Mouse (Mus musculus): Measurements from ENCODE around the gene Ephb6. TPM values are rescaled to one million over a fixed set of nuclear protein-coding genes. Genes with fewer than 3 reads are reported as not detected.
A peak's percentile ranks its signal among the peaks of the same experiment; 100 is the strongest.

Ephb6 gene
- polyA plus RNA-seq, 1 experiment from 2014 or later: 6.2 TPM

DNA sequence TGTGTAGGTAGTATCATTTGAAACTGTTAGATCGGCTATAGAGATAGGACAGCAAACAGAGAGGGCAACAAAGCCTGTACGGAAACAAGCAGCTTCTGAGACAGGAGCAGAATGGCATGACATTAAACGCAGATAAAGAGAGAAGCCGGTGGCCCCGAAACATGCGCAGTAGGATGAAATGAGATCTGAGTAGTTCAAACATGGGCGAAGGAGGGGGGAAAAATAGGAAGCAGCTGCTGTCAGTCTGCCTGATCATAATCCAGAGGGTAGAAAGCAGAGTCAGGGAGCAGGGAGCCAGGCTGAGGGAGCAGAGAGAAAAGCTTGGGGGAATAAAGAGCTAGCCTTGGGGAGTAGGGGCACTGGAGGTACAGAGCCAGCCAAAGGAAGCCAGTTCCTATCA is 24.0 kb upstream of the Ephb6 start:
- no peaks in the 10 kb centered on the region for H3K27me3 ChIP-seq (ENCODE audit: insufficient read depth, poor library complexity, severe bottlenecking)
- H3K27ac ChIP-seq: no peak overlapping the region
- no peaks in the 10 kb centered on the region for H3K4me1 ChIP-seq
- H3K36me3 ChIP-seq: no peaks in the 10 kb centered on the region
- H3K9me3 ChIP-seq: no peaks in the 10 kb centered on the region
- no peak overlapping the region for H3K4me3 ChIP-seq
- WGBS: 77% methylated on average over 7 of the region's 7 CpGs
- DNase-seq (ENCODE audit: low spot score): no peak

GRCm38 (mm10) chr6:41582189-41582588 is 23.1 kb upstream of the Ephb6 start:
- no peaks in the 10 kb centered on the region for H3K27me3 ChIP-seq (ENCODE audit: insufficient read depth, poor library complexity, severe bottlenecking)
- no peak for DNase-seq (ENCODE audit: low spot score)
- H3K36me3 ChIP-seq: no peaks in the 10 kb centered on the region
- no peaks in the 10 kb centered on the region for H3K4me1 ChIP-seq
- no peaks in the 10 kb centered on the region for H3K9me3 ChIP-seq
- 80% methylated on average over 1 of the region's 1 CpGs for WGBS
- no peak overlapping the region for H3K4me3 ChIP-seq
- H3K27ac ChIP-seq: no peak overlapping the region

DNA sequence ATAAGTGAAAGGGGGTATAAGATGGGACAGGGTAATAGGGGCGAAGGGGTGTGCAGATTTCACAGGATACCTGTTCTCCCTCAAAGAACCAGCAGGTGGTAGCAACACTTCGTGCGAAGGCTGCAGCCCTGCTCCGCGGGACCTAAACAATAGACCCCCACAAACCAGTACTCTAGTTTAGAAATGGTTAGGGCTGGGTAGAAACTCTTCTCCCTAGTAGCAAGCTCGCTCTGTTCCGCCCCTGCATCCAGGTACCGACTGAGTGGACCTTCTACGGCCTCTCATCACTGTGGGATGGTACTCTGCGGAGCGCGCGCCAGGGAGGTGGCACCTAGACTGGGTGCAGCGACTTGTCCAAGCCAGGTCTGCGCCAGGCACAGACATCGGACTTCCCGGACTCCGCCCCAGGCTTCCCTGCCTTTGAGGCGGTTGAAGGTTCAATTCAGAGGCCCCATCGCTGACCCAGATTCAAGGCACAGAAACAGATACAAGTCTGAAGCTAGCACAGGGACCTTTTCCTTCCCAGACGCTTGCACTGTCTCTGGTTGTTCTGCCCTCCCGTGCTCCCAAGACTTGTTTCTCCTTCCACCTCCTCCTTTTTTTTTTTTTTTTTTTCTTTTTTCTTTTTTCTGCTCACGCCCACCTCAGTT is 756 bp upstream of the Ephb6 start:
- Histone ChIP-seq H3K36me3 (no peaks in the 10 kb centered on the region), H3K4me1 (peaks cover 9% of the 10 kb centered on the region; the same call in 1 of the 2 replicates), H3K4me3 (peak overlapping the region; percentile 75), H3K27me3 (ENCODE audit: insufficient read depth, poor library complexity, severe bottlenecking) (peaks cover 24% of the 10 kb centered on the region), H3K9me3 (no peaks in the 10 kb centered on the region), H3K27ac (peak overlapping the region; percentile 93)
- DNase-seq (ENCODE audit: low spot score): no peak
- 1% methylated on average over 23 of the region's 23 CpGs for WGBS

DNA sequence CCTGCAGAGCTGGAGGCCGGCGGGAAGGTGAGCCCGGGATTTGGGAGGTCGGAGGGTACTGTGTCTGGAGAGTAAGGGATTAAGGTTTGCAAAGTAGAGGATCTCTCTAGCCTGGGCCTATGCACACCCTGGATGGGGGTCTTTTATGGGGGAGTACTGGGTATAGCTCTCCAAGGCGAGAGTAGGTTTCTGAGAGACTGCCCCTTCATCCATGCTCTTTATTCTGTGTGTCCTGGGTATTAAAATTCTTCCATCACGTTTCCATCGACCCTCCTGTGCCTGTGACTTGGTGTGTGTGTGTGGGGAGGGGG is 467 bp downstream of the Ephb6 start:
- DNase-seq (ENCODE audit: low spot score): no peak
- peak overlapping the region; percentile 93 for H3K27ac ChIP-seq
- 0% methylated on average over 7 of the region's 7 CpGs for WGBS

DNA sequence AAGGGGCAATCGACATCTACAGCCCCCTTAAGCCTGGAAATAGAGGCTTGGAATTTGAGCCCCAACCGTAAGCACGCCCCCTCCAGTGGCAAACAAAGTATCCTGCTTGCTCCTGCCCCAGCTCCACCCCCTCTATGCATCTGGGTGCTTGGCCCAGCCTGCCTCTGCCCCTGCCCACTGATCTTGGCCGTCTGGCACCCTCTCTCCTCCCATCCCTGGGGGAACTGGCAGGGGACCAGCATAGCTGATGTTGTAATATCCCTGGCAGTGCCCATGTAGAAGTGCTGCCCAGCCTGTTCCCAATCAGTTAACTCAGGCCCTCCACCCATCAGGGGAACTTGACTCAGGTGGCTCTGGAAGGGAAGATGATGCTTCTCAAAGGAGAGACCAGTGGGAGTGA is 932 bp downstream of the Ephb6 start:
- H3K36me3 ChIP-seq: no peaks in the 10 kb centered on the region
- no peak for DNase-seq (ENCODE audit: low spot score)
- H3K9me3 ChIP-seq: no peaks in the 10 kb centered on the region
- WGBS: 4% methylated on average over 4 of the region's 4 CpGs
- H3K4me3 ChIP-seq: peak overlapping the region; percentile 75
- peaks cover 9% of the 10 kb centered on the region; the same call in 1 of the 2 replicates for H3K4me1 ChIP-seq
- H3K27me3 ChIP-seq (ENCODE audit: insufficient read depth, poor library complexity, severe bottlenecking): peaks cover 24% of the 10 kb centered on the region
- H3K27ac ChIP-seq: no peak overlapping the region

More for the DNA sequence above, 467 bp downstream of the Ephb6 start:
- Histone ChIP-seq H3K27me3 (ENCODE audit: insufficient read depth, poor library complexity, severe bottlenecking) (peaks cover 24% of the 10 kb centered on the region), H3K9me3 (no peaks in the 10 kb centered on the region), H3K4me1 (peaks cover 9% of the 10 kb centered on the region; the same call in 1 of the 2 replicates), H3K36me3 (no peaks in the 10 kb centered on the region), H3K4me3 (peak overlapping the region; percentile 75)

GRCm38 (mm10) chr6:41607637-41608036 is 2.4 kb downstream of the Ephb6 start:
- H3K4me1 ChIP-seq: peaks cover 9% of the 10 kb centered on the region; the same call in 1 of the 2 replicates
- H3K4me3 ChIP-seq: no peak overlapping the region
- no peaks in the 10 kb centered on the region for H3K9me3 ChIP-seq
- no peaks in the 10 kb centered on the region for H3K36me3 ChIP-seq
- DNase-seq (ENCODE audit: low spot score): no peak
- 49% methylated on average over 5 of the region's 5 CpGs for WGBS
- H3K27me3 ChIP-seq (ENCODE audit: insufficient read depth, poor library complexity, severe bottlenecking): peaks cover 24% of the 10 kb centered on the region
- H3K27ac ChIP-seq: no peak overlapping the region

- 82% methylated on average over 9 of the region's 9 CpGs for WGBS
- H3K36me3 ChIP-seq: no peaks in the 10 kb centered on the region
- H3K27me3 ChIP-seq (ENCODE audit: insufficient read depth, poor library complexity, severe bottlenecking): no peaks in the 10 kb centered on the region
- H3K9me3 ChIP-seq: no peaks in the 10 kb centered on the region
- H3K27ac ChIP-seq: no peak overlapping the region
- no peak overlapping the region for H3K4me3 ChIP-seq
- no peaks in the 10 kb centered on the region for H3K4me1 ChIP-seq
- no peak for DNase-seq (ENCODE audit: low spot score)
Observed at GRCm38 (mm10) chr6:41620173-41620798, 15.0 kb downstream of the Ephb6 start.

DNA sequence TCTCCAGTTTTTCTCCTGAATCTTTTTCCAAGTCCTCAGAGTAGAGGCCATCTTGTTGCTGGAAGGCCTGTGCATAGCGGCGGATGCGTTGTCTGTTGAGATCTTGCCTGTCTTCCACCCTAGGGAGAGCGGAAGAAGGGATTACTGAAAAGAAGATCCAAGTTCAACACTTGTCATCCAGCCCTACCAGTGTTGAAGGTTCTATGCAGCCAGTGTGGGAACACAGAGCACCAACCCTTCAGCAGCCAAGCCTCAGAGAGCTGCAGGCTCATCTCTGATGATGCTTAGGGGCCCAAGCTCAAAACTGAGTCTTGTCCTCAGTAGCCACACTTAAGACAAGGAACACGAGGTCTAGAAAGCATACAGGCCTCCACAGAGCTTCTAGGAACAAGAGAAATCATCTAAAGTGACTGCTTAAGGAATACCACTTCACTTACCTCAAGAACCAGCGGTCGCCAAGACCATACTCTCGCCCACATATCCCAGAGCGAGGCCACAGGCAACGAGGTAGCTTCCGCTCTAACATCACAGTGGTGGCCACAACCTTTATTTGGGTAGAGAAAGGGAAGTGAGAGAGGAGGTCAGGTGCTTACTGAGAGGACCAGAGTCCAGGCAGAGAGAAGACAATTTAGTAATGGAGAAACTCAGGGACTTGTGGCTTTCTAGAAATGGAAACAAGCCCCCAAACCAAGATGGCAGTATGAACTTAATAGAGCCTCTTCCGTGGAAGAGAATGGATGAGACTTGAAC is 16.1 kb downstream of the Ephb6 start:
- no peaks in the 10 kb centered on the region for H3K4me1 ChIP-seq
- 87% methylated on average over 12 of the region's 12 CpGs for WGBS
- DNase-seq (ENCODE audit: low spot score): peak; percentile 69
- no peaks in the 10 kb centered on the region for H3K9me3 ChIP-seq
- H3K4me3 ChIP-seq: no peak overlapping the region
- H3K36me3 ChIP-seq: no peaks in the 10 kb centered on the region
- H3K27ac ChIP-seq: no peak overlapping the region
- no peaks in the 10 kb centered on the region for H3K27me3 ChIP-seq (ENCODE audit: insufficient read depth, poor library complexity, severe bottlenecking)

GRCm38 (mm10) chr6:41622661-41623060 is 17.4 kb downstream of the Ephb6 start:
- no peaks in the 10 kb centered on the region for H3K9me3 ChIP-seq
- H3K36me3 ChIP-seq: no peaks in the 10 kb centered on the region
- H3K27ac ChIP-seq: no peak overlapping the region
- no peaks in the 10 kb centered on the region for H3K27me3 ChIP-seq (ENCODE audit: insufficient read depth, poor library complexity, severe bottlenecking)
- WGBS: 70% methylated on average over 9 of the region's 9 CpGs
- no peak overlapping the region for H3K4me3 ChIP-seq
- no peaks in the 10 kb centered on the region for H3K4me1 ChIP-seq
- no peak for DNase-seq (ENCODE audit: low spot score)

DNA sequence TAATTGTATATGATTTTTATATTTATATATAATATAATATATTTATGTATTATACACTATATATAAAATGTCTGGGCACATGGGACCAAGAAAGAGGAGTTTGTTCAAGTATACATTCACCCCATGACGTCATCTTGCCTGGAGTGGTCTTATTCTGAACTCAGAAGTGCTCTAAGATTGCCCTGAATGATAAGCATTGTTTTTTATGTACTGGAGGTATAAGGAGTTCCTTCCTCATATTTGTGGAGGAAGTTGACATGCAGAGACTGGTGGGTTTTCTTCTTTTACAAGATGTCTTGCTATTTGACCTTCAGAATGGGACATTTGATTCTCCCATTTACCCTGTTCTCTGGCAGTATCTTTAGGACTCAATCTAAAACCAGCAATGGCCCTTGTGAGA is 22.9 kb downstream of the Ephb6 start:
- H3K36me3 ChIP-seq: no peaks in the 10 kb centered on the region
- H3K4me3 ChIP-seq: no peak overlapping the region
- no peaks in the 10 kb centered on the region for H3K4me1 ChIP-seq
- DNase-seq (ENCODE audit: low spot score): no peak
- no peaks in the 10 kb centered on the region for H3K9me3 ChIP-seq
- H3K27me3 ChIP-seq (ENCODE audit: insufficient read depth, poor library complexity, severe bottlenecking): no peaks in the 10 kb centered on the region
- 87% methylated on average over 1 of the region's 1 CpGs for WGBS
- no peak overlapping the region for H3K27ac ChIP-seq

DNA sequence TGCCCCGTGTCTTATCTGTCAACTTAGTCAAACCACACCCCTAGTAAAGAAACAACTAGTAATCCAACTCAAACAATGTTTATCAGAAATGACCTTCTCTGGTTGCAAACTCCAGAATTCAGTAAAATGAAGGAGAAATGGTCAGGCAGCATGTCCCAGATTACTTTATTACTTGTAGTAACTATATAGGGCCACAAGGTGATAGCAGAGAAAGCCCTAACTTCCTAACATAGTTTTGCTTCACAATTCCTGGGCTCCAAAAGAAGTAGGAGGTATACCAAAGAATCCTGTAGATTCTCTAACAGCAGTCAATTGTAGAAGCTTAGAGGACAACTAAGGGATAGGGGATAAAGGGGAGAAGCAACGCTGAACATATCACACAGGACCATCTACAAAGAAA is 25.5 kb downstream of the Ephb6 start:
- Histone ChIP-seq H3K27me3 (ENCODE audit: insufficient read depth, poor library complexity, severe bottlenecking) (peaks cover 1% of the 10 kb centered on the region; the same call in 1 of the 2 replicates), H3K27ac (no peak overlapping the region), H3K4me3 (no peak overlapping the region), H3K4me1 (no peaks in the 10 kb centered on the region), H3K36me3 (no peaks in the 10 kb centered on the region), H3K9me3 (no peaks in the 10 kb centered on the region)
- no peak for DNase-seq (ENCODE audit: low spot score)
- 73% methylated on average over 2 of the region's 2 CpGs for WGBS

GRCm38 (mm10) chr6:41631549-41631948 is 26.3 kb downstream of the Ephb6 start:
- DNase-seq (ENCODE audit: low spot score): no peak
- no peak overlapping the region for H3K4me3 ChIP-seq
- no peaks in the 10 kb centered on the region for H3K4me1 ChIP-seq
- no peaks in the 10 kb centered on the region for H3K36me3 ChIP-seq
- WGBS: 79% methylated on average over 4 of the region's 4 CpGs
- H3K9me3 ChIP-seq: no peaks in the 10 kb centered on the region
- H3K27me3 ChIP-seq (ENCODE audit: insufficient read depth, poor library complexity, severe bottlenecking): peaks cover 4% of the 10 kb centered on the region; the same call in 1 of the 2 replicates
- no peak overlapping the region for H3K27ac ChIP-seq

- Histone ChIP-seq H3K36me3 (no peaks in the 10 kb centered on the region), H3K4me3 (no peak overlapping the region), H3K27ac (no peak overlapping the region), H3K4me1 (no peaks in the 10 kb centered on the region), H3K9me3 (no peaks in the 10 kb centered on the region), H3K27me3 (ENCODE audit: insufficient read depth, poor library complexity, severe bottlenecking) (peaks cover 4% of the 10 kb centered on the region; the same call in 1 of the 2 replicates)
- DNase-seq (ENCODE audit: low spot score): no peak
- 47% methylated on average over 1 of the region's 1 CpGs for WGBS
Observed at GRCm38 (mm10) chr6:41635211-41635610, 29.9 kb downstream of the Ephb6 start.

Measured in heart, embryonic 10.5 days (tissue).